Mouse (Mus musculus): ENCODE data around the gene Ecm1. TPM values are rescaled to one million over a fixed set of nuclear protein-coding genes. Genes with fewer than 3 reads are reported as not detected.

Ecm1 gene
- 5.1 and 6.8 TPM in 2 replicates for polyA plus RNA-seq (2014; fragmentation: Nextera tagmentation; extraction: Ambion mirVana)

DNA sequence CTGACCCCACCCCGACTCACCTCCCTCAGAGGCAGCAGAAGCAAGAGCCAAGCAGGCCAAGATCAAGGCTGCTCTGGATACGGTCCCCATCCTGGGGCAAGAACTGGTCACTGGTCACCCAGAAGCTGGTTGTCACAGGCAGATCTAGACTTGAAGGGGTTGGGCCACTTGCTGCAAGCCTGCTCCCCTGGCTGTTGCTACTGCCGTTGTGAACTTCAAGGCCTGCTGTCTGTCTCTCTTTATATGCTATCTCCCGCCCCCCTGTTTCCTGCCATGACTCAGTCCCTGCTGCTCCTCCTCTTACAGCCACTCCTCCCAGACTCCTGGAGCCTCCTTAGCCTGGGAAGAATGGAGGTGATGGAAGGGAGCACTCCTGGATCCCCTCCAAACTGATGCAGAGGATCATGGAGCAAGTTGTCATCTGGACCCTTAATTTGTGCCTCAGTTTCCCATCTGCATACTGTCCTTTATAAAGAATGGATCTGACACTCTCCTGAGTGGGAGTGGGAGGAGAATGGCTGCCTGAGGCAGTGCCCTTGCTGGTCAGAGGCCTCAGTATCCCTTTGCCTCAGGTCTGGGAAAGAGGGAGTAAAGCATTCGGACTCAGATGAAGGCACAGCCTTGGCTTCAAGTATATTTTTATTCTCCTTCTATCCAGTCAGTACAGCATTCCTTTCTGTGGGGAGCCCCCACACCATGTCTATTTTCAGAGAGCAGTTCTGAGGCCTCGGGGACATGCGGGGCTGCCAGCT, at the start of gene Ecm1:
TSS of gene Ecm1 (minus strand) at position 217 of the 752 bp plus-strand sequence.
- no peak for DNase-seq (ENCODE audit: low spot score)
- Histone ChIP-seq H3K4me2 (ENCODE audit: low read depth, severe bottlenecking) (no peak within 1 kb of the TSS), H3K27ac (replicated peaks; ENCODE audit: low read depth, low read length) (no peak within 1 kb of the TSS), H3K27me3 (ENCODE audit: control insufficient read depth, insufficient read depth, low read length) (no peaks in the 10 kb centered on the region), H3K36me3 (ENCODE audit: control insufficient read depth, insufficient read depth, low read length) (peaks cover 24% of the 10 kb centered on the region; the same call in 1 of the 2 replicates), H3K4me1 (ENCODE audit: control insufficient read depth, insufficient read depth, low read length) (0 out of 2 replicates have a peak, but pooled peaks cover 2% of the 10 kb centered on the region), H3K9me3 (ENCODE audit: control insufficient read depth, low read length) (no peaks in the 10 kb centered on the region), H3K9ac (ENCODE audit: low read length) (no peak within 1 kb of the TSS; the same call in 1 of the 2 replicates), H3K4me3 (ENCODE audit: low read depth, low read length) (no peak within 1 kb of the TSS)
- WGBS = 77% methylated on average over 7 of the region's 7 CpGs
- ATAC-seq (ENCODE audit: insufficient number of reproducible peaks, low FRiP score, low TSS enrichment, low read depth) = no peak

DNA sequence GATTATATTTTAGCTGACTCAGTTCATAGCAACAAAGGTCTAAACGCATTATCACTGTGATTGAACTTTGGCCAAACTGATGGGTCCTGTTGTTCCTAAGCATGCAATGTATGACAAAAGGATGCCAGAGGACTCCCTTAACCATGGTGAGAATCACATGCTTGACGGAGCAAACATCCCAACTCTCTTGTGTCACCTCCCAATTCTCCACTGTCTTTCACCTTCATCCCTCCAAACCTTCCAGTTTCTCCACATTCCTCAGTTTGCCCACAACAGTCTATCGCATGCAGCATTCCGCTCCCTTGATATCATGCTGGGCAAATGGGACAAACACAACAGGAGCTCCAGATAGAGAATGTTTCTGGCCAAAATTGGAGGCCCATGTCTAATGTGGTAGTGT, 46.1 kb upstream of the Ecm1 start:
- no peak for ATAC-seq (ENCODE audit: insufficient number of reproducible peaks, low FRiP score, low TSS enrichment, low read depth)
- H3K36me3 ChIP-seq (ENCODE audit: control insufficient read depth, insufficient read depth, low read length) = peaks cover 12% of the 10 kb centered on the region

DNA sequence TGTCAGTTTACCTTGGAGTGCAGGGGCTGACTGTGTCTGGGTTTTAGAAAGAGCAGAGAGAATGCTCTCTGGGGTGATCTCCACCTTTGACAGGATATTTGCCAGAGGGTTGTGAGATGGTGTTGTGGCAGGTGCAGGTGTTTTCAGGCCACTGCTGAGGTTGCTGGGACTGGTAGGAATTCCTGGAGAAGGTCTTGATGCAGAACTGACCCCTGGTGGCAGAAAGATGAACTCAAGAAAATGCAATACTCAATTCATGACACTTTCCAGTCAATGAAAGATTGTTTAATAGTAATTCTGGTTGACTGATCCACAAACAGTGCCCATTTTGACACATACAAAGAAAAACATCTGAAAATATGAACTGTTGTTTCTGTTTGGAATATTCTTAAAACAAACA, 32.6 kb upstream of the Ecm1 start:
- Histone ChIP-seq H3K4me2 (ENCODE audit: low read depth, severe bottlenecking) (no peak overlapping the region), H3K9me3 (ENCODE audit: control insufficient read depth, low read length) (no peaks in the 10 kb centered on the region), H3K4me3 (ENCODE audit: low read depth, low read length) (no peak overlapping the region), H3K27me3 (ENCODE audit: control insufficient read depth, insufficient read depth, low read length) (no peaks in the 10 kb centered on the region), H3K9ac (ENCODE audit: low read length) (no peak overlapping the region), H3K36me3 (ENCODE audit: control insufficient read depth, insufficient read depth, low read length) (peaks cover 5% of the 10 kb centered on the region; the same call in 1 of the 2 replicates), H3K4me1 (ENCODE audit: control insufficient read depth, insufficient read depth, low read length) (no peaks in the 10 kb centered on the region), H3K27ac (replicated peaks; ENCODE audit: low read depth, low read length) (no peak overlapping the region)
- ATAC-seq (ENCODE audit: insufficient number of reproducible peaks, low FRiP score, low TSS enrichment, low read depth) = no peak
- no peak for DNase-seq (ENCODE audit: low spot score)

More for the DNA sequence above, 46.1 kb upstream of the Ecm1 start:
- WGBS = 93% methylated on average over 4 of the region's 4 CpGs
- Histone ChIP-seq H3K9ac (ENCODE audit: low read length) (no peak overlapping the region), H3K27me3 (ENCODE audit: control insufficient read depth, insufficient read depth, low read length) (no peaks in the 10 kb centered on the region), H3K4me2 (ENCODE audit: low read depth, severe bottlenecking) (no peak overlapping the region), H3K27ac (replicated peaks; ENCODE audit: low read depth, low read length) (no peak overlapping the region), H3K9me3 (ENCODE audit: control insufficient read depth, low read length) (no peaks in the 10 kb centered on the region), H3K4me1 (ENCODE audit: control insufficient read depth, insufficient read depth, low read length) (no peaks in the 10 kb centered on the region), H3K4me3 (ENCODE audit: low read depth, low read length) (no peak overlapping the region)
- DNase-seq (ENCODE audit: low spot score) = no peak

DNA sequence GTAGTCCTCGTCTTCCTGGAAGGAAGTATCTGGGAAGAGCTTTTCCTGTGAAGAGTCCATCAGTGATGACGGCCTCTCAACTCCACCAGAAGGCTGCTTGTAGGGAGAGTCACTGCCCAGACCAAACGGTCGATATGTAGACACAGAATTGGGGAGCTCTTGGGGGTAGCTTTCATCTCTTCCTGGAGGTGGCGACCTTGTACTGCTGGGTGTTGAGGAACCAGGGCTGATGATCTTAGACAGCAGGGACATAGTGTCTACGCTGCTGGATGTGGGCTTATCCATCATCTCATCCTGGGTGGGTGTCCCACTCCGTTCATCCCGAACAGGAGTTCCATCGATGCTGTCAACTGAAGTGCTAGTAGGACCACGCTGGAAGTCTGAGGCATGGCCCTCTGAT, 26.2 kb upstream of the Ecm1 start:
- Histone ChIP-seq H3K36me3 (ENCODE audit: control insufficient read depth, insufficient read depth, low read length) (peaks cover 12% of the 10 kb centered on the region; the same call in 1 of the 2 replicates), H3K4me3 (ENCODE audit: low read depth, low read length) (no peak overlapping the region), H3K9ac (ENCODE audit: low read length) (no peak overlapping the region), H3K4me1 (ENCODE audit: control insufficient read depth, insufficient read depth, low read length) (no peaks in the 10 kb centered on the region), H3K9me3 (ENCODE audit: control insufficient read depth, low read length) (no peaks in the 10 kb centered on the region), H3K4me2 (ENCODE audit: low read depth, severe bottlenecking) (no peak overlapping the region), H3K27ac (replicated peaks; ENCODE audit: low read depth, low read length) (no peak overlapping the region), H3K27me3 (ENCODE audit: control insufficient read depth, insufficient read depth, low read length) (no peaks in the 10 kb centered on the region)
- 89% methylated on average over 10 of the region's 10 CpGs for WGBS
- DNase-seq (ENCODE audit: low spot score) = no peak
- ATAC-seq (ENCODE audit: insufficient number of reproducible peaks, low FRiP score, low TSS enrichment, low read depth) = no peak

- Histone ChIP-seq H3K36me3 (ENCODE audit: control insufficient read depth, insufficient read depth, low read length) (peaks cover 12% of the 10 kb centered on the region; the same call in 1 of the 2 replicates), H3K4me2 (ENCODE audit: low read depth, severe bottlenecking) (no peak overlapping the region), H3K9ac (ENCODE audit: low read length) (no peak overlapping the region), H3K27ac (replicated peaks; ENCODE audit: low read depth, low read length) (no peak overlapping the region), H3K4me3 (ENCODE audit: low read depth, low read length) (no peak overlapping the region), H3K4me1 (ENCODE audit: control insufficient read depth, insufficient read depth, low read length) (no peaks in the 10 kb centered on the region), H3K9me3 (ENCODE audit: control insufficient read depth, low read length) (no peaks in the 10 kb centered on the region), H3K27me3 (ENCODE audit: control insufficient read depth, insufficient read depth, low read length) (no peaks in the 10 kb centered on the region)
- DNase-seq (ENCODE audit: low spot score) (no peak), ATAC-seq (ENCODE audit: insufficient number of reproducible peaks, low FRiP score, low TSS enrichment, low read depth) (no peak)
- WGBS = 82% methylated on average over 10 of the region's 10 CpGs
These were observed 24.4 kb upstream of the Ecm1 start for GRCm38 (mm10) chr3:95763811-95764210.

- Histone ChIP-seq H3K9ac (ENCODE audit: low read length) (no peak overlapping the region), H3K9me3 (ENCODE audit: control insufficient read depth, low read length) (no peaks in the 10 kb centered on the region), H3K27me3 (ENCODE audit: control insufficient read depth, insufficient read depth, low read length) (no peaks in the 10 kb centered on the region), H3K27ac (replicated peaks; ENCODE audit: low read depth, low read length) (no peak overlapping the region), H3K4me1 (ENCODE audit: control insufficient read depth, insufficient read depth, low read length) (no peaks in the 10 kb centered on the region), H3K4me3 (ENCODE audit: low read depth, low read length) (no peak overlapping the region), H3K36me3 (ENCODE audit: control insufficient read depth, insufficient read depth, low read length) (peaks cover 12% of the 10 kb centered on the region; the same call in 1 of the 2 replicates), H3K4me2 (ENCODE audit: low read depth, severe bottlenecking) (no peak overlapping the region)
- no peak for ATAC-seq (ENCODE audit: insufficient number of reproducible peaks, low FRiP score, low TSS enrichment, low read depth)
- DNase-seq (ENCODE audit: low spot score) = no peak
- 77% methylated on average over 6 of the region's 6 CpGs for WGBS
These were observed 23.6 kb upstream of the Ecm1 start for GRCm38 (mm10) chr3:95762961-95763360.

- Histone ChIP-seq H3K27ac (replicated peaks; ENCODE audit: low read depth, low read length) (no peak overlapping the region), H3K27me3 (ENCODE audit: control insufficient read depth, insufficient read depth, low read length) (no peaks in the 10 kb centered on the region), H3K4me1 (ENCODE audit: control insufficient read depth, insufficient read depth, low read length) (no peaks in the 10 kb centered on the region), H3K9ac (ENCODE audit: low read length) (no peak overlapping the region; the same call in 1 of the 2 replicates), H3K9me3 (ENCODE audit: control insufficient read depth, low read length) (no peaks in the 10 kb centered on the region), H3K4me2 (ENCODE audit: low read depth, severe bottlenecking) (no peak overlapping the region), H3K4me3 (ENCODE audit: low read depth, low read length) (no peak overlapping the region), H3K36me3 (ENCODE audit: control insufficient read depth, insufficient read depth, low read length) (peaks cover 12% of the 10 kb centered on the region; the same call in 1 of the 2 replicates)
- no peak for ATAC-seq (ENCODE audit: insufficient number of reproducible peaks, low FRiP score, low TSS enrichment, low read depth)
- no peak for DNase-seq (ENCODE audit: low spot score)
- WGBS = 91% methylated on average over 4 of the region's 4 CpGs
These were observed 22.4 kb upstream of the Ecm1 start for GRCm38 (mm10) chr3:95761771-95762170.

GRCm38 (mm10) chr3:95760656-95761055, 21.3 kb upstream of the Ecm1 start:
- no peak overlapping the region for H3K4me3 ChIP-seq (ENCODE audit: low read depth, low read length)
- H3K27ac ChIP-seq (replicated peaks; ENCODE audit: low read depth, low read length) = no peak overlapping the region
- peaks cover 10% of the 10 kb centered on the region; the same call in 1 of the 2 replicates for H3K36me3 ChIP-seq (ENCODE audit: control insufficient read depth, insufficient read depth, low read length)
- ATAC-seq (ENCODE audit: insufficient number of reproducible peaks, low FRiP score, low TSS enrichment, low read depth) = no peak
- H3K9ac ChIP-seq (ENCODE audit: low read length) = no peak overlapping the region
- no peak for DNase-seq (ENCODE audit: low spot score)
- no peak overlapping the region for H3K4me2 ChIP-seq (ENCODE audit: low read depth, severe bottlenecking)
- H3K27me3 ChIP-seq (ENCODE audit: control insufficient read depth, insufficient read depth, low read length) = no peaks in the 10 kb centered on the region
- H3K9me3 ChIP-seq (ENCODE audit: control insufficient read depth, low read length) = no peaks in the 10 kb centered on the region
- H3K4me1 ChIP-seq (ENCODE audit: control insufficient read depth, insufficient read depth, low read length) = no peaks in the 10 kb centered on the region

All from limb, embryonic 11.5 days (tissue).